Mouse (Mus musculus) NIH3T3 (cell line): ENCODE results near the gene Tmeff1.
A peak's percentile ranks its signal among the peaks of the same experiment; 100 is the strongest.

Experiments used
- DNase-seq: peaks from one replicate; pipeline ENCODE4 v3.0.0-alpha.2; 2012; ENCODE audit warnings: low read depth

The Tmeff1 gene

GRCm38 (mm10) chr4:48584421-48585240 lies at the start of gene Tmeff1:
Gene Tmeff1 (plus strand): TSS chr4:48585174.
- DNase-seq = peak; percentile 39

DNA sequence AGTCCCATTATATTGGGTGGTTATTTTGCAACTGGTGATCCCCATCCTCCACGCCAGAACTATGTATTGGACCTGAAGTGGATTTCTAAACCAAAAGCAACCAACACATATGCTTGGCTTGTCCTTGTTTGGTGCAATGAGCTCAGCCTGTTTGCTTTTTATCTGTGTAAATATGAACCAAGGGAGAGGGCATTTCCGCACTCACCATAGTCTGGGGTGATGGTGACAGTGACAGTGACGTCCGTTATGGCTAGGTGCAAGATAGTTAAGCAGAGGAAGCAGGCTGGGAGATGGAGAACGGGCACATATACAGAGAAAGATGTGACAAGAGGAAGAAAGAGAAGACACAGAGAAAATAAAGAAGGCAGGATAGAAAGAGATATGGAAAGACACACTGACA lies 48.7 kb upstream of the Tmeff1 start:
- DNase-seq = no peak

DNA sequence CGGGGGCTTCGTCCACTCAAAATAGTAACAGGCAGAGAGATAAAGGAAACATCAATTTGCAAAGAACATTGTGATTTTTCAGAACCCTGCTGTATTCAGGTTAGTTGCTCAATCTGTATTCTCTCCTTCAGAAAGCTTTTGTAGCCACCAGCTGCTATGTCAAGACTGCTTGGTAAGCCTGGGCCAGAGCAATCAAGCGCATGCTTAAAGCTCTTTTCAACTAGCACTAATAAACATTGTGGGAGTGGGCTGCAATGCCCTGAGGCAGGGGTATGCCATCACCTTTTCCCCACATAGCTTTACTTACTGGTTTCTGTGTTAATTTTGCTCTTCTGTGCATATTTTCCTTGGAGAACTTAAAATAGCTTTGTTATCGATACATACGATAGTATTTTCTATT lies 48.0 kb upstream of the Tmeff1 start:
- DNase-seq = no peak

GRCm38 (mm10) chr4:48538581-48538980 lies 46.4 kb upstream of the Tmeff1 start:
- DNase-seq = no peak

- peak; percentile 66 for DNase-seq
Measured at GRCm38 (mm10) chr4:48539841-48540575, 45.0 kb upstream of the Tmeff1 start, which contains the start of gene Msantd3. Gene Msantd3 (plus strand): TSS chr4:48539935.

DNA sequence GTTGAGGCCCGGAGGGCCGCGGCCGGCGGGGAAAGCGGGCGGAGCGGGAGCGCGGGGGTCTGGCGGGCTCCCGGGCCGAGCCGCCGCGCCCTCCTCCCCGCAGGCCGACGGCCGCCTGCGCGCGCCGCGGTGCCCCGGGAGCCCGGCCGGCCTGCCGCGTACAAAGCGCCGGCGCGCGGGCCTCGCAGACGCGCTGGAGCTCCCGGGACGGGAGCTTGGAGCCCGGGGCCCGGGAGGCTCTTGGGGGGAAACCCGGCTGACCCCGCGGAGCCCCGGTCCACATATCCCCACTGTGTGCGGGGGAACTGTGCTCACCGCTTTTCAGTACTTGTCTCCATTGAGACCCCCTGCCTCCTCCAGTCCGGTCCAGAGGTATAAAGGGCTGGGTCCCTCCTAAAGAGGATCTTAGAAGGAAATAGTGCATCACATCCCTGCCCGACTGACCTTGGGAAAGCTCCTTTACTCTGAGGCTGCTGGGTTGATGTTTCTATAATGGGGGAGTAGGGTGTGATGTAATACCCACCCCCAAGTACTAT lies 44.3 kb upstream of the Tmeff1 start:
- peak; percentile 59 for DNase-seq

DNA sequence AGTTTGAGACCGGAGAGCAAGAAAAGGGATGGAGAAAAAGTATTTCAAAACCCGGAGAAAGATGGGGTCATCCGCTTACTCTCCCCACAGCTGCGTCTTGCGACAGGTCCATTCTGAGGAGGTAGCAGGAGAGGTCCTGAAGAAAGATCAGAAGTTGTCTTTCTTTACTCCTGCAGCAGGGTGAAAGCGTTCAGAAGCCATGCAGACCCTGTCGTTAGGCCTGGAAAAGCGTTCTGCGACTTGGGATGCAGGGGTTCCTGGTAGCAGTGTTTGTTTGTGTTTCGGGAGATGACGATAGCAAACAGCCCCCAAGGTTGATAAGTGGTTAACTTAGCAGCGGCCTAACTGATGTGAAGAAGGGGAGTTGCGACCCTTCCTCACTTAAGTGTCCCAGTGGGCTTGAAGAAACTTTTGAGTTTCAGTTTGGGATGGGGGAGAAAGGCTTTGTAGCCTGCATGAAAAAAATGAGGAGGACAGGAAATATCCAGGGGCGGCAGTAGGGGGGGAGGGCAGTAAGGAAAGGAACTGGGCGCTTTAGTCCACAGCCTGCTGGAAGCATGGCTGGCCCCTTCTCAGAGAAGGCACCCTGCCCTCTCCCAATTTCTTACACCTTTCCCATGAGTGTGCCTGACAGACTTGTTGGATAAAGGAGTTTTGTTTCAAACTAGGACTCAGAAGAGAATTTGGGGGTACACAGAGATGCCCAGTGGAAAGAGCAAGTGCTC lies 43.3 kb upstream of the Tmeff1 start:
- DNase-seq = peak; percentile 43

GRCm38 (mm10) chr4:48542351-48542750 lies 42.6 kb upstream of the Tmeff1 start:
- peak; percentile 68 for DNase-seq

- no peak for DNase-seq
Measured at GRCm38 (mm10) chr4:48543071-48543865, 41.7 kb upstream of the Tmeff1 start.

GRCm38 (mm10) chr4:48544141-48544540 lies 40.8 kb upstream of the Tmeff1 start:
- DNase-seq = no peak

DNA sequence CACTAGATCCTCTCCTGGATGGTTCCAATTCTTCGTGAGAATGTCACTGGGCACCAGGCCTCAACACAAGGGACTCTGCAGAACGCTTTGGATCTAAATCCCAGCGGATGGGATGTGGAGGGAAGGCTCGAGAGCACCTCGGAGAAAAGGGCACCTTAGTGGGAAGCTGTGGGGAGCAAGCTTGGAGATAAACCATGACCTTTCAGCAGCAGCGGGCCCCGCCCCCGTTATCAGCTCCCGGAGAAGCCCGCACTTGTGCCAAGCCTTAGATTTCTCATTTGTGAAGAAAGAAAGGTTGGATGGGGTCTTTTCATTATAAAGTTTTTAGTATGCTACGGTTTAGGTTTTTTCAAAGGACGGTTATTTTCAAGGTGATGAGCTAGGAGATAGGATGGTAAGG lies 39.0 kb upstream of the Tmeff1 start:
- no peak for DNase-seq

DNA sequence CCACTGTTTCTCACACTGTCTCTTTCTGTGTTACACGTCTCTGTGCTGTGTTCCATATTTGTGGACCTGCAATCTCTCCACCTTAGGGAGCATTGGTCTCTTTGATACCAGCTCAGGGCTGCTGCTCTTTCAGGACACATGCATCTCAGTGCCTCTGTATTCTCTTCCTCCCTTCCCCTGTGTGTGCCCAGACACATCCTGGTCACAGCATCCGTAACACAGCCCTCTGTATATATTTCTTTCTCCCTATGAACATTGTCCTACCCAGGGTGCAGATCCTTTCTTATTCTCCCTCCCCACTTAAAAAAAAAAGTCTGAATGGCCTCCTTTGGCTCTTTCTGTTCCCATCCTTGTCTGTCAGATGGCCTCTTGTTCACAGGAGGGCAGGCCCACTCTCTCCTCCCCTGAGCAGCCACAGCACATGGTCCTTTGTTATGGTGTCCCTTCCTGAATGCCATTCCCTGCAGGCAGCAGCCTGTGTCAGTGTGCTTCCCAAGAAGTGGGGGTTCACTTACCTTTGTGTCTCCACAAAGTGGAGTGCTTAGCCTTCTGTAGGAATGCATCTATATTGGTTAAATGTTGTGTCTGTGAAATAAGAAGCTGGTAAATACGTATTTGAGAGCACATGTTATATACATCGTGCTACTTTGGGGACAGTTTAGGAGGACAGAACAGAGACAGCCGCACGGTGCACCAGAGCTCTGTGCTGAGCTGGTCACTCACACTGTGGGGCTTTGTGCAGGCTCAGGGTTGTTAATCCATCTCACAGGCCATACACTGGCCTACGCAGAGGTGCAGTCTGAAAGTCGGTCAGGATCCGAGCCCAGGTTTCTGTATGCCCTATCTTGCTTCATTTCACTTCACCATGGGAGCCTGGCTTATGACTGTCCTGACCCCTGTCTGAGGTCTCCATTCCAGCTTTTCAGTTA lies 38.1 kb upstream of the Tmeff1 start:
- DNase-seq = no peak

GRCm38 (mm10) chr4:48548393-48549045 lies 36.5 kb upstream of the Tmeff1 start:
- peak; percentile 73 for DNase-seq

DNA sequence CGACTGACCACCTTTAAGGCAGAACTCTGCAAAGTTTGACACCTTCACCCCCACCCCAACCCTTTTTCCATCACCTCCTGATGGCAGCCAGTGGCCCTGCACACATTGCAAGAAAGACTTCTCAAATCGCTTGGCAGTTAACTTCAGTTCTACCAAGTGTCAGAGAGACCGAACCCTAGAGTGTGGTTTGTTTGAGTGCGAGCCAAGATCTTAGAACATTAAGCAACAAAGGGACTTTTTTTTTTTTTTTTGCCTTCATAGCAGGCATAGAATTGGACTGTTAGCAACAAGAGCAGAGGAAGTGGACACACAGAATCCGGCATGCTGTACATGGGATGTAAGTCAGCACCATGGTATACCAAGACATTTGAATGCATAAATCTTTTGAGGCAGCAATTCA lies 35.3 kb upstream of the Tmeff1 start:
- DNase-seq = peak; percentile 46

- DNase-seq = no peak
Measured at GRCm38 (mm10) chr4:48552486-48553064, 32.4 kb upstream of the Tmeff1 start.

GRCm38 (mm10) chr4:48554132-48554531 lies 30.8 kb upstream of the Tmeff1 start:
- no peak for DNase-seq

- peak; percentile 75 for DNase-seq
Measured at GRCm38 (mm10) chr4:48555729-48556128, 29.2 kb upstream of the Tmeff1 start.

GRCm38 (mm10) chr4:48559652-48560051 lies 25.3 kb upstream of the Tmeff1 start:
- DNase-seq = no peak

GRCm38 (mm10) chr4:48561824-48562223 lies 23.1 kb upstream of the Tmeff1 start:
- no peak for DNase-seq
